Mouse (Mus musculus): ENCODE results near the gene Atp8a1. TPM values are rescaled to one million over a fixed set of nuclear protein-coding genes. Genes with fewer than 3 reads are reported as not detected.

Atp8a1 gene
- polyA plus RNA-seq, 1 experiment = 27.8 TPM

- Histone ChIP-seq H3K27me3 (ENCODE audit: control insufficient read depth, insufficient read depth, low read length) (no peaks in the 10 kb centered on the region), H3K36me3 (ENCODE audit: control insufficient read depth, insufficient read depth, low read length) (no peaks in the 10 kb centered on the region), H3K27ac (ENCODE audit: control insufficient read depth, insufficient read depth, low read length) (no peak overlapping the region), H3K4me1 (replicated peaks; ENCODE audit: control insufficient read depth, insufficient read depth, low read length) (no peaks in the 10 kb centered on the region), H3K4me3 (ENCODE audit: control insufficient read depth, insufficient read depth, low read length) (no peak overlapping the region)
- WGBS = 94% methylated on average over 9 of the region's 9 CpGs
- DNase-seq = no peak
- TF ChIP-seq POLR2A (IDR thresholded peaks at IDR 0.05; ENCODE audit: control insufficient read depth, extremely low read depth, insufficient read depth, low read length, poor library complexity) = no peak
- no peak for TF ChIP-seq CTCF (IDR thresholded peaks at IDR 0.05; ENCODE audit: borderline replicate concordance, control insufficient read depth, extremely low read depth, insufficient read depth, low read length, poor library complexity)
Measured at GRCm38 (mm10) chr5:67628180-67628940, 218.9 kb downstream of the Atp8a1 start.

DNA sequence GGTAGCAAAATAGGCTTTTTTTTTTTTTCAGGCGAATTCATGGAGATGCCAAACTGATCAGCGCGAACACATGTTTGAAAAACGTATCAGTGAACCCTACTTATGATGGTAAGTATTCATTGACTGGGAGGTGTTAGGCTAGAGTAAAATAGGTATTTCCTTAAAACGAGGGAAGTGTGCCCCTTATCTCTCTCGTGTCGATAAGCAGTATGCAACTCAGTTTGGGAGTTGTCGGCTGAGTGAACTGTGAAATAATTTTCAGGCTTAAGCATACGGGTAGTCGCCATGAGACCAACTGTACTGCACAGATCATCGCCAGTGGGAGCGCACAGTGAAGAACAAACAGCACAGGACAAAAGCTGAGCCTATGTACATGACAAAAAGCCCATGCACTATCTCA, 226.0 kb downstream of the Atp8a1 start:
- no peak overlapping the region for H3K27ac ChIP-seq (ENCODE audit: control insufficient read depth, insufficient read depth, low read length)
- DNase-seq = no peak
- no peaks in the 10 kb centered on the region for H3K4me1 ChIP-seq (replicated peaks; ENCODE audit: control insufficient read depth, insufficient read depth, low read length)
- H3K4me3 ChIP-seq (ENCODE audit: control insufficient read depth, insufficient read depth, low read length) = no peak overlapping the region
- peaks cover 7% of the 10 kb centered on the region; the same call in 1 of the 2 replicates for H3K36me3 ChIP-seq (ENCODE audit: control insufficient read depth, insufficient read depth, low read length)
- no peaks in the 10 kb centered on the region for H3K27me3 ChIP-seq (ENCODE audit: control insufficient read depth, insufficient read depth, low read length)
- WGBS = 96% methylated on average over 12 of the region's 12 CpGs
- no peak for TF ChIP-seq CTCF (IDR thresholded peaks at IDR 0.05; ENCODE audit: borderline replicate concordance, control insufficient read depth, extremely low read depth, insufficient read depth, low read length, poor library complexity)
- TF ChIP-seq POLR2A (IDR thresholded peaks at IDR 0.05; ENCODE audit: control insufficient read depth, extremely low read depth, insufficient read depth, low read length, poor library complexity) = no peak

DNA sequence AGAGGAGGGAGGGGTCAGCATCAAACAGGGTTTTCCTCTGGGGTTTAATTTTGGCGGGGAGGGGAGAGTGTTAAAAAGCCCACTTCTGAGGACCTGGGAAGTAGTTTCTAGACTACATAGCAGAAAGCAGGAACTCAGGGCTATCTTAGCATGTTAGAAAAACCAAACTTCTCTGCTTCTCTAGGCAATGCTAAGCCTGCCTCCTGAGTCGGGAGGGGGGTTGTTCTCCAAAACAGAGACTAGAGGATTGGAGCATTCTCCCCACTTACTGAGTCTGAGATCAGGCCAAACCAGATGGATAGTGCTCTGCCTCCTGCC, 237.8 kb downstream of the Atp8a1 start:
- WGBS = 34% methylated on average over 2 of the region's 2 CpGs
- DNase-seq = no peak
- no peak for TF ChIP-seq CTCF (IDR thresholded peaks at IDR 0.05; ENCODE audit: borderline replicate concordance, control insufficient read depth, extremely low read depth, insufficient read depth, low read length, poor library complexity)
- no peak for TF ChIP-seq POLR2A (IDR thresholded peaks at IDR 0.05; ENCODE audit: control insufficient read depth, extremely low read depth, insufficient read depth, low read length, poor library complexity)
- Histone ChIP-seq H3K4me1 (replicated peaks; ENCODE audit: control insufficient read depth, insufficient read depth, low read length) (peaks cover 11% of the 10 kb centered on the region; the same call in 1 of the 2 replicates), H3K27me3 (ENCODE audit: control insufficient read depth, insufficient read depth, low read length) (peaks cover 29% of the 10 kb centered on the region), H3K36me3 (ENCODE audit: control insufficient read depth, insufficient read depth, low read length) (no peaks in the 10 kb centered on the region), H3K27ac (ENCODE audit: control insufficient read depth, insufficient read depth, low read length) (no peak overlapping the region), H3K4me3 (ENCODE audit: control insufficient read depth, insufficient read depth, low read length) (no peak overlapping the region)

GRCm38 (mm10) chr5:67608674-67609519, 238.3 kb downstream of the Atp8a1 start:
- Histone ChIP-seq H3K36me3 (ENCODE audit: control insufficient read depth, insufficient read depth, low read length) (no peaks in the 10 kb centered on the region), H3K4me3 (ENCODE audit: control insufficient read depth, insufficient read depth, low read length) (no peak overlapping the region; the same call in 1 of the 2 replicates), H3K27ac (ENCODE audit: control insufficient read depth, insufficient read depth, low read length) (no peak overlapping the region), H3K4me1 (replicated peaks; ENCODE audit: control insufficient read depth, insufficient read depth, low read length) (peaks cover 11% of the 10 kb centered on the region; the same call in 1 of the 2 replicates), H3K27me3 (ENCODE audit: control insufficient read depth, insufficient read depth, low read length) (peaks cover 29% of the 10 kb centered on the region)
- WGBS = 23% methylated on average over 31 of the region's 31 CpGs
- TF ChIP-seq POLR2A (IDR thresholded peaks at IDR 0.05; ENCODE audit: control insufficient read depth, extremely low read depth, insufficient read depth, low read length, poor library complexity) = no peak
- no peak for TF ChIP-seq CTCF (IDR thresholded peaks at IDR 0.05; ENCODE audit: borderline replicate concordance, control insufficient read depth, extremely low read depth, insufficient read depth, low read length, poor library complexity)
- no peak for DNase-seq

GRCm38 (mm10) chr5:67607804-67608673, 239.2 kb downstream of the Atp8a1 start, which contains the start of gene Shisa3:
Gene Shisa3, plus strand, starts transcription at chr5:67607882.
- Histone ChIP-seq H3K4me3 (ENCODE audit: control insufficient read depth, insufficient read depth, low read length) (peak within 1 kb of the TSS; percentile 25), H3K4me1 (replicated peaks; ENCODE audit: control insufficient read depth, insufficient read depth, low read length) (peaks cover 11% of the 10 kb centered on the region; the same call in 1 of the 2 replicates), H3K27ac (ENCODE audit: control insufficient read depth, insufficient read depth, low read length) (no peak within 1 kb of the TSS), H3K36me3 (ENCODE audit: control insufficient read depth, insufficient read depth, low read length) (no peaks in the 10 kb centered on the region), H3K27me3 (ENCODE audit: control insufficient read depth, insufficient read depth, low read length) (peaks cover 29% of the 10 kb centered on the region)
- peak; percentile 18 for DNase-seq
- no peak for TF ChIP-seq CTCF (IDR thresholded peaks at IDR 0.05; ENCODE audit: borderline replicate concordance, control insufficient read depth, extremely low read depth, insufficient read depth, low read length, poor library complexity)
- no peak for TF ChIP-seq POLR2A (IDR thresholded peaks at IDR 0.05; ENCODE audit: control insufficient read depth, extremely low read depth, insufficient read depth, low read length, poor library complexity)
- under 1% methylated on average over 86 of the region's 86 CpGs for WGBS

All from thymus, adult 2 months (tissue).